Mouse (Mus musculus) spleen, adult 12 weeks (tissue): ENCODE data around the gene Izumo1r.
"Not testable (repeated sequence)": the region's sequence is repeated elsewhere in the genome, so short reads cannot be mapped to it uniquely, and the experiment has no call there.

Experiments used
- DNase-seq: peaks from one replicate; pipeline ENCODE4 v3.0.0; 2022; ENCODE audit warnings: low spot score

Izumo1r gene

GRCm38 (mm10) chr9:14904741-14905475 is 1.2 kb upstream of the Izumo1r start:
- DNase-seq, result no peak

- DNase-seq, result no peak
Observed at GRCm38 (mm10) chr9:14903006-14903405, 743 bp downstream of the Izumo1r start.

- DNase-seq, result no peak
Observed at GRCm38 (mm10) chr9:14902416-14902815, 1.3 kb downstream of the Izumo1r start.

- no peak for DNase-seq
Observed at GRCm38 (mm10) chr9:14901757-14902156, 2.0 kb downstream of the Izumo1r start.

GRCm38 (mm10) chr9:14897102-14897501 is 6.6 kb downstream of the Izumo1r start:
- DNase-seq, result no peak

GRCm38 (mm10) chr9:14895237-14895835 is 8.4 kb downstream of the Izumo1r start:
- no peak for DNase-seq

- DNase-seq, result no peak
Observed at GRCm38 (mm10) chr9:14894628-14895027, 9.1 kb downstream of the Izumo1r start.

- DNase-seq, result no peak
Observed at GRCm38 (mm10) chr9:14893388-14893787, 10.4 kb downstream of the Izumo1r start.

GRCm38 (mm10) chr9:14891891-14892290 is 11.9 kb downstream of the Izumo1r start:
- DNase-seq, result no peak

- DNase-seq, result no peak
Observed at GRCm38 (mm10) chr9:14890699-14891098, 13.1 kb downstream of the Izumo1r start.

GRCm38 (mm10) chr9:14888671-14889070 is 15.1 kb downstream of the Izumo1r start:
- DNase-seq, result no peak

- DNase-seq, result no peak
Observed at GRCm38 (mm10) chr9:14887787-14888382, 15.9 kb downstream of the Izumo1r start.

GRCm38 (mm10) chr9:14885954-14886353 is 17.8 kb downstream of the Izumo1r start:
- no peak for DNase-seq

- DNase-seq, result no peak
Observed at GRCm38 (mm10) chr9:14885151-14885550, 18.6 kb downstream of the Izumo1r start.

GRCm38 (mm10) chr9:14884641-14885040 is 19.1 kb downstream of the Izumo1r start:
- no peak for DNase-seq

GRCm38 (mm10) chr9:14876566-14876965 is 27.2 kb downstream of the Izumo1r start:
- DNase-seq, result not testable (repeated sequence)

- no peak for DNase-seq
Observed at GRCm38 (mm10) chr9:14875743-14876507, 27.8 kb downstream of the Izumo1r start.

GRCm38 (mm10) chr9:14872181-14872930 is 31.4 kb downstream of the Izumo1r start:
- DNase-seq, result no peak

- DNase-seq, result no peak
Observed at GRCm38 (mm10) chr9:14871536-14871935, 32.2 kb downstream of the Izumo1r start.

GRCm38 (mm10) chr9:14870802-14871201 is 32.9 kb downstream of the Izumo1r start:
- no peak for DNase-seq

- DNase-seq, result no peak
Observed at GRCm38 (mm10) chr9:14870377-14870776, 33.4 kb downstream of the Izumo1r start.

GRCm38 (mm10) chr9:14868326-14868725 is 35.4 kb downstream of the Izumo1r start:
- DNase-seq, result no peak
